Mouse (Mus musculus): ENCODE data around the gene 4930447C04Rik. TPM values are rescaled to one million over a fixed set of nuclear protein-coding genes. Genes with fewer than 3 reads are reported as not detected.

4930447C04Rik gene
- polyA plus RNA-seq (2012; rRNA removed) = 6.3 and 6.7 TPM in 2 replicates

- DNase-seq (ENCODE audit: low read depth) = peak; percentile 42
- no peak for TF ChIP-seq POLR2A (IDR thresholded peaks at IDR 0.05; ENCODE audit: borderline replicate concordance, extremely low read depth, insufficient read depth, insufficient read length, poor library complexity, severe bottlenecking)
- no peak for TF ChIP-seq CTCF (IDR thresholded peaks at IDR 0.05; ENCODE audit: borderline replicate concordance, extremely low read depth, insufficient read depth, insufficient read length)
Observed at GRCm38 (mm10) chr12:72940071-72940821, at the start of gene 4930447C04Rik. TSS of gene 4930447C04Rik (minus strand) at chr12:72940774.

DNA sequence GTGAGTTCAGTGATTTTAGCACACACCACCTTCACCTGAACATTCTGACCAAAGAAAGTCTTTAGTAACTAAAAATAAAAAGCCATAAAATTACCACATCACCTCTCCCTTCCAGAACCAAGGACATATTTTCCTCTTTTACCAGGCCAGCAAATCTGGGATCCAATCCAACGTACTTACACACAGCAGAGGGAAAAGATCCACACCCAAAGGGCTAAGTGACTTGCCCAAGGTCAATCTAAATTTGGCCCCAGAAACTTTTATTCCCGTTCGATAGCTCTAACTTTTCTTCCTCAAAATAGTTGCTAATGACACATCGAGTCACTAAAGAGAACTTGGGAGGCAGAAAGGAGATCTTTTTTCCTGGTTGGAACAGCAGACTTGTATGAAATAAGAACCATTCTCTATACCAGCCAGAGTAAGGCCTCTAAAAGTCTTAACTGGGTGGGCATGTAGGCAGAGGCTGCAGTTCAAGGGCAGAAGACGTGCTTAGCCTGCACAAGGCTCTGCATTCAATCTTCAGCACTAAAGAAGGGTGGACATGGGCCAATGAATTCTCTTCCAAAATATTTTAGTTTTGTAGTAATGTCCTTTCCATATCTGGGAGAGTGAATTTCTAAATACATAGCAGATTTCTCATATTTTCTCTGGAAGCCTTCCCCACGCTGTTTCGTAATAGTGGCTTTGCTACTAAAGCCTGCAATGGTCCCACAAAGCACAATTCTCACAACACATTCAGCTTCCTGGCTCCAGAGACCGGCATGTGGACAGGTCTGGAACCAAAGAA is 42.7 kb upstream of the 4930447C04Rik start:
- no peak for TF ChIP-seq CTCF (IDR thresholded peaks at IDR 0.05; ENCODE audit: borderline replicate concordance, extremely low read depth, insufficient read depth, insufficient read length)
- no peak for TF ChIP-seq POLR2A (IDR thresholded peaks at IDR 0.05; ENCODE audit: borderline replicate concordance, extremely low read depth, insufficient read depth, insufficient read length, poor library complexity, severe bottlenecking)

GRCm38 (mm10) chr12:72982616-72983015 is 42.0 kb upstream of the 4930447C04Rik start:
- TF ChIP-seq POLR2A (IDR thresholded peaks at IDR 0.05; ENCODE audit: borderline replicate concordance, extremely low read depth, insufficient read depth, insufficient read length, poor library complexity, severe bottlenecking) = no peak
- no peak for DNase-seq (ENCODE audit: low read depth)

More for the DNA sequence above, 42.7 kb upstream of the 4930447C04Rik start:
- no peak for DNase-seq (ENCODE audit: low read depth)

DNA sequence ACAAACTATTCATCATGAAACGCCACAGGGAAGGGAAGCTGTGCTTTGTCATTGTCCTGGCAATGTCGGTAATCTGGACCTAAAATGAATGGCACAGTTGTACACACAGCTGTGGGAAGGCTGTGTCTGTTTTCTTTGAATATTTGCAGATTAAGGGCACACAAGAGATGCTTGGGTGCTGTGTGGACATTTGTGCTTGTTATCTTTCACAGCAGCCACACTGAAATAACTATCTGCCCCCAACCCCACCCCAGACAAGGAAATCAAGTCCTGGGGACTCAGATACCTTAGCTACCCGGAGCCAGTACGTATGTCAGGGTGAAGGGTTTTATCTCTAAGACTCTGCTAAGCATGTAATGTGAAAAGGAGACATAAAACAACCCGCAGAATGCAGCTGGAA is 38.7 kb upstream of the 4930447C04Rik start:
- TF ChIP-seq POLR2A (IDR thresholded peaks at IDR 0.05; ENCODE audit: borderline replicate concordance, extremely low read depth, insufficient read depth, insufficient read length, poor library complexity, severe bottlenecking) (no peak), CTCF (IDR thresholded peaks at IDR 0.05; ENCODE audit: borderline replicate concordance, extremely low read depth, insufficient read depth, insufficient read length) (no peak)
- DNase-seq (ENCODE audit: low read depth) = no peak

- TF ChIP-seq CTCF (IDR thresholded peaks at IDR 0.05; ENCODE audit: borderline replicate concordance, extremely low read depth, insufficient read depth, insufficient read length) (no peak), POLR2A (IDR thresholded peaks at IDR 0.05; ENCODE audit: borderline replicate concordance, extremely low read depth, insufficient read depth, insufficient read length, poor library complexity, severe bottlenecking) (no peak)
- no peak for DNase-seq (ENCODE audit: low read depth)
Observed at GRCm38 (mm10) chr12:72977851-72978250, 37.3 kb upstream of the 4930447C04Rik start.

GRCm38 (mm10) chr12:72976718-72977117 is 36.1 kb upstream of the 4930447C04Rik start:
- DNase-seq (ENCODE audit: low read depth) = peak; percentile 91
- TF ChIP-seq POLR2A (IDR thresholded peaks at IDR 0.05; ENCODE audit: borderline replicate concordance, extremely low read depth, insufficient read depth, insufficient read length, poor library complexity, severe bottlenecking) = no peak
- TF ChIP-seq CTCF (IDR thresholded peaks at IDR 0.05; ENCODE audit: borderline replicate concordance, extremely low read depth, insufficient read depth, insufficient read length) = peak; percentile 97

DNA sequence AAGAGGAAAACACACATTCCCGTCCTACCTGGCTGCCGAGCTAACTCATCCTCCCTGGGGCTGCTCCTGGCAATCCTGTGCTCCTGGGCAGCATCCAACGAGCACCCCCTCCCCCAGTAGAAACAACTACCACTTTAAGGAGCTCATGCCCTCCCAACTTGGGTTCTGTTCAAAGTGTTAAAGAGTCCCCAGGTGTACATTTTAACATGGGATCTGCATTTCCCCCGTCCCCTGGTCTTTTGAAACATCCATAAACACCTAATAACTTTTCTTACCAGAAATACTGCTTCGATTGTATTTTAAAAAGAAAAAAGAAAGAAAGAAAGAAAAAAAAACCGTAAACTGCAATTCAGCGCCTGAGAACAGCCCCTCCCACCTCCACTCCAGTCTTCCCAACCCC is 35.6 kb upstream of the 4930447C04Rik start:
- no peak for DNase-seq (ENCODE audit: low read depth)
- TF ChIP-seq CTCF (IDR thresholded peaks at IDR 0.05; ENCODE audit: borderline replicate concordance, extremely low read depth, insufficient read depth, insufficient read length) (no peak), POLR2A (IDR thresholded peaks at IDR 0.05; ENCODE audit: borderline replicate concordance, extremely low read depth, insufficient read depth, insufficient read length, poor library complexity, severe bottlenecking) (no peak)

- DNase-seq (ENCODE audit: low read depth) = peak; percentile 68
- peak; percentile 45; the same call in 1 of the 2 replicates for TF ChIP-seq CTCF (IDR thresholded peaks at IDR 0.05; ENCODE audit: borderline replicate concordance, extremely low read depth, insufficient read depth, insufficient read length)
- no peak for TF ChIP-seq POLR2A (IDR thresholded peaks at IDR 0.05; ENCODE audit: borderline replicate concordance, extremely low read depth, insufficient read depth, insufficient read length, poor library complexity, severe bottlenecking)
Observed at GRCm38 (mm10) chr12:72973161-72973560, 32.6 kb upstream of the 4930447C04Rik start.

DNA sequence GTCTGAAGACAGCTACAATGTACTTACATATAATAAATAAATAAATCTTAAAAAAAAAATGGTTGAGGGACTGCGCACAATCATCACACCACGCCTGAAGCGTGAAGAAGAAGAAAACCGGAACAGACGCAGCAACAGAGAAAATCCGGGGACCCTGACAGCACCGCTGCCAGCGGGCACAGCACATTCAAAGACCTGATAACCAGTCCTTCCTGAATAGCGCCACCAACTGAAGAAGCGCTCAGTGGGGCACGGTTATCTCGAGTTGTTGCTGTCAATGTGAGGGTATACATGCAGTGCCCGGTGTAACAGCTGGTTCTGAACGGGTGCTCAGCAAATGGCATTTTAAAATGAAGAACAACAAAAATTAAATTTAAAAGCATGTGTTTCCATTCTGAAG is 30.0 kb upstream of the 4930447C04Rik start:
- DNase-seq (ENCODE audit: low read depth) = no peak
- TF ChIP-seq POLR2A (IDR thresholded peaks at IDR 0.05; ENCODE audit: borderline replicate concordance, extremely low read depth, insufficient read depth, insufficient read length, poor library complexity, severe bottlenecking) = no peak
- no peak for TF ChIP-seq CTCF (IDR thresholded peaks at IDR 0.05; ENCODE audit: borderline replicate concordance, extremely low read depth, insufficient read depth, insufficient read length)

- TF ChIP-seq POLR2A (IDR thresholded peaks at IDR 0.05; ENCODE audit: borderline replicate concordance, extremely low read depth, insufficient read depth, insufficient read length, poor library complexity, severe bottlenecking) = no peak
- no peak for DNase-seq (ENCODE audit: low read depth)
Observed at GRCm38 (mm10) chr12:72967541-72967940, 27.0 kb upstream of the 4930447C04Rik start.

- TF ChIP-seq CTCF (IDR thresholded peaks at IDR 0.05; ENCODE audit: borderline replicate concordance, extremely low read depth, insufficient read depth, insufficient read length) (no peak), POLR2A (IDR thresholded peaks at IDR 0.05; ENCODE audit: borderline replicate concordance, extremely low read depth, insufficient read depth, insufficient read length, poor library complexity, severe bottlenecking) (no peak)
- no peak for DNase-seq (ENCODE audit: low read depth)
Observed at GRCm38 (mm10) chr12:72962761-72963160, 22.2 kb upstream of the 4930447C04Rik start.

Measured in brain, embryonic 14.5 days (tissue).